Mouse (Mus musculus): ENCODE results near the gene 1520401A03Rik. TPM values are rescaled to one million over a fixed set of nuclear protein-coding genes. Genes with fewer than 3 reads are reported as not detected.

1520401A03Rik gene
- polyA plus RNA-seq, 1 experiment from 2014 or later = 0.11 TPM

- H3K9me3 ChIP-seq = no peaks in the 10 kb centered on the region
- peak within 1 kb of the TSS; percentile 32 for H3K4me3 ChIP-seq
- no peaks in the 10 kb centered on the region for H3K36me3 ChIP-seq
- 0 out of 2 replicates have a peak within 1 kb of the TSS, but pooled peaks have one; percentile 33 for H3K9ac ChIP-seq
- 6% methylated on average over 27 of the region's 27 CpGs for whole genome bisulfite sequencing
- peak within 1 kb of the TSS; percentile 54 for H3K4me2 ChIP-seq
- ATAC-seq (ENCODE audit: extremely low read depth, insufficient number of reproducible peaks, low FRiP score, low TSS enrichment) = no peak
- peaks cover 14% of the 10 kb centered on the region for H3K4me1 ChIP-seq
- no peak within 1 kb of the TSS for H3K27ac ChIP-seq (replicated peaks)
- H3K27me3 ChIP-seq (replicated peaks) = peaks cover 70% of the 10 kb centered on the region
Measured at GRCm38 (mm10) chr17:23660117-23660875, 62.3 kb downstream of the 1520401A03Rik start, which contains the start of gene Bicdl2. TSS of gene Bicdl2 (plus strand) at chr17:23660506.

- Histone ChIP-seq H3K27me3 (replicated peaks) (peaks cover 73% of the 10 kb centered on the region), H3K9me3 (no peaks in the 10 kb centered on the region), H3K9ac (no peak overlapping the region), H3K4me3 (no peak overlapping the region), H3K27ac (replicated peaks) (no peak overlapping the region), H3K4me2 (no peak overlapping the region), H3K4me1 (peaks cover 14% of the 10 kb centered on the region), H3K36me3 (no peaks in the 10 kb centered on the region)
- 74% methylated on average over 3 of the region's 3 CpGs for WGBS
- no peak for ATAC-seq (ENCODE audit: extremely low read depth, insufficient number of reproducible peaks, low FRiP score, low TSS enrichment)
Measured at GRCm38 (mm10) chr17:23658450-23658849, 64.1 kb downstream of the 1520401A03Rik start.

Other genes with a start within 250 kb of the 1520401A03Rik start
- gene Vmn2r117, start 243.1 kb downstream of the 1520401A03Rik start, polyA plus RNA-seq (2015; fragmentation: Nextera tagmentation; extraction: Ambion mirVana) = not detected in 2 replicates
- gene Zfp213, start 158.5 kb downstream of the 1520401A03Rik start, polyA plus RNA-seq (2015; fragmentation: Nextera tagmentation; extraction: Ambion mirVana) = 12.7 and 13.3 TPM in 2 replicates
- gene Zfp13, start 123.3 kb downstream of the 1520401A03Rik start, polyA plus RNA-seq (2015; fragmentation: Nextera tagmentation; extraction: Ambion mirVana) = 9.2 and 9.3 TPM in 2 replicates
- not detected in 2 replicates for gene Zscan10, start 121.9 kb downstream of the 1520401A03Rik start, polyA plus RNA-seq (2015; fragmentation: Nextera tagmentation; extraction: Ambion mirVana)
- gene Mmp25, start 77.5 kb downstream of the 1520401A03Rik start, polyA plus RNA-seq (2015; fragmentation: Nextera tagmentation; extraction: Ambion mirVana) = 0.32 and 0.62 TPM in 2 replicates
- gene Bicdl2, start 62.3 kb downstream of the 1520401A03Rik start, polyA plus RNA-seq (2015; fragmentation: Nextera tagmentation; extraction: Ambion mirVana) = 0.17 and 0.41 TPM in 2 replicates
- gene Hcfc1r1, start 49.2 kb downstream of the 1520401A03Rik start, polyA plus RNA-seq (2015; fragmentation: Nextera tagmentation; extraction: Ambion mirVana) = 297 and 312 TPM in 2 replicates
- 32.4 and 37.3 TPM in 2 replicates for gene Thoc6, start 48.9 kb downstream of the 1520401A03Rik start, polyA plus RNA-seq (2015; fragmentation: Nextera tagmentation; extraction: Ambion mirVana)
- 118 and 140 TPM in 2 replicates for gene Tnfrsf12a, start 45.3 kb downstream of the 1520401A03Rik start, polyA plus RNA-seq (2015; fragmentation: Nextera tagmentation; extraction: Ambion mirVana)
- 9.4 and 10.7 TPM in 2 replicates for gene Cldn6, start 43.5 kb downstream of the 1520401A03Rik start, polyA plus RNA-seq (2015; fragmentation: Nextera tagmentation; extraction: Ambion mirVana)
- 0.29 and 0.32 TPM in 2 replicates for gene Cldn9, start 38.8 kb downstream of the 1520401A03Rik start, polyA plus RNA-seq (2015; fragmentation: Nextera tagmentation; extraction: Ambion mirVana)
- 30.9 and 31.0 TPM in 2 replicates for gene Pkmyt1, start 3.6 kb upstream of the 1520401A03Rik start, polyA plus RNA-seq (2015; fragmentation: Nextera tagmentation; extraction: Ambion mirVana)
- gene Paqr4, start 18.1 kb upstream of the 1520401A03Rik start, polyA plus RNA-seq (2015; fragmentation: Nextera tagmentation; extraction: Ambion mirVana) = 12.3 and 12.6 TPM in 2 replicates
- gene Kremen2, start 23.1 kb upstream of the 1520401A03Rik start, polyA plus RNA-seq (2015; fragmentation: Nextera tagmentation; extraction: Ambion mirVana) = 0.09 and 0.32 TPM in 2 replicates
- gene Flywch1, start 48.8 kb upstream of the 1520401A03Rik start, polyA plus RNA-seq (2015; fragmentation: Nextera tagmentation; extraction: Ambion mirVana) = 52.1 and 54.1 TPM in 2 replicates
- 5.8 and 7.4 TPM in 2 replicates for gene Flywch2, start 63.3 kb upstream of the 1520401A03Rik start, polyA plus RNA-seq (2015; fragmentation: Nextera tagmentation; extraction: Ambion mirVana)
- 319 and 327 TPM in 2 replicates for gene Srrm2, start 67.7 kb upstream of the 1520401A03Rik start, polyA plus RNA-seq (2015; fragmentation: Nextera tagmentation; extraction: Ambion mirVana)
- gene Elob, start 106.4 kb upstream of the 1520401A03Rik start, polyA plus RNA-seq (2015; fragmentation: Nextera tagmentation; extraction: Ambion mirVana) = 875 and 1,018 TPM in 2 replicates
- not detected in 2 replicates for gene Prss33, start 113.3 kb upstream of the 1520401A03Rik start, polyA plus RNA-seq (2015; fragmentation: Nextera tagmentation; extraction: Ambion mirVana)
- 0.15 TPM in 1 of 2 replicates, not detected in the other for gene Prss32, start 121.1 kb upstream of the 1520401A03Rik start, polyA plus RNA-seq (2015; fragmentation: Nextera tagmentation; extraction: Ambion mirVana)
- 0.20 and 0.29 TPM in 2 replicates for gene Prss41, start 121.4 kb upstream of the 1520401A03Rik start, polyA plus RNA-seq (2015; fragmentation: Nextera tagmentation; extraction: Ambion mirVana)
- not detected in 2 replicates for gene Prss21, start 145.3 kb upstream of the 1520401A03Rik start, polyA plus RNA-seq (2015; fragmentation: Nextera tagmentation; extraction: Ambion mirVana)
- gene Dcpp1, start 158.1 kb upstream of the 1520401A03Rik start, polyA plus RNA-seq (2015; fragmentation: Nextera tagmentation; extraction: Ambion mirVana) = 0.32 TPM in 1 of 2 replicates, not detected in the other
- not detected in 2 replicates for gene Dcpp2, start 158.1 kb upstream of the 1520401A03Rik start, polyA plus RNA-seq (2015; fragmentation: Nextera tagmentation; extraction: Ambion mirVana)
- not detected in 2 replicates for gene Dcpp3, start 194.7 kb upstream of the 1520401A03Rik start, polyA plus RNA-seq (2015; fragmentation: Nextera tagmentation; extraction: Ambion mirVana)
- not detected in 2 replicates for gene Sbp, start 218.9 kb upstream of the 1520401A03Rik start, polyA plus RNA-seq (2015; fragmentation: Nextera tagmentation; extraction: Ambion mirVana)
- not detected in 2 replicates for gene Sbpl, start 232.5 kb upstream of the 1520401A03Rik start, polyA plus RNA-seq (2015; fragmentation: Nextera tagmentation; extraction: Ambion mirVana)